Mouse (Mus musculus) bone marrow macrophage, adult 2 months (primary cell): Measurements from ENCODE around the gene Brd2. TPM values are rescaled to one million over a fixed set of nuclear protein-coding genes. Genes with fewer than 3 reads are reported as not detected.
A peak's percentile ranks its signal among the peaks of the same experiment; 100 is the strongest.
"Not testable (repeated sequence)": the region's sequence is repeated elsewhere in the genome, so short reads cannot be mapped to it uniquely, and the experiment has no call there.

ENCODE experiments used
- H3K27ac ChIP-seq: 2 replicates; pipeline ENCODE4 v1.5.1; 2012; ENCODE audit warnings: low read depth, low read length; ENCODE audit not compliant: insufficient read depth
- H3K4me1 ChIP-seq: 2 replicates; pipeline ENCODE4 v1.6.1; 2012; ENCODE audit warnings: low read length; ENCODE audit not compliant: control insufficient read depth, insufficient read depth
- H3K4me3 ChIP-seq: 2 replicates; pipeline ENCODE4 v1.5.1; 2012; ENCODE audit warnings: mild to moderate bottlenecking, low read length, moderate library complexity; ENCODE audit not compliant: insufficient read depth
- CTCF ChIP-seq: IDR thresholded peaks from 2 replicates; pipeline ENCODE4 v1.5.1; 2012; ENCODE audit warnings: low read depth, mild to moderate bottlenecking, low read length, moderate library complexity
- POLR2A ChIP-seq: IDR thresholded peaks from 2 replicates; pipeline ENCODE4 v1.6.1; 2012; ENCODE audit warnings: mild to moderate bottlenecking, low read depth, low read length, borderline replicate concordance
- polyA plus RNA-seq: library from polyadenylated mRNA; stranded (reverse); fragments of >200 nt; gene quantifications from 2 replicates; pipeline ENCODE4 v1.2.4, GENCODE M21; 2012; ENCODE audit not compliant: missing spikeins, insufficient read depth, insufficient read length

Brd2 gene
- 156 and 185 TPM in 2 replicates for polyA plus RNA-seq

GRCm38 (mm10) chr17:34122188-34122984, at the start of gene Brd2:
Gene Brd2 (minus strand): TSS chr17:34122634.
- peak within 1 kb of the TSS; percentile 100 for H3K27ac ChIP-seq
- H3K4me1 ChIP-seq, result peaks cover 19% of the 10 kb centered on the region
- H3K4me3 ChIP-seq, result peak within 1 kb of the TSS; percentile 87
- no peak for TF ChIP-seq CTCF
- TF ChIP-seq POLR2A, result no peak

DNA sequence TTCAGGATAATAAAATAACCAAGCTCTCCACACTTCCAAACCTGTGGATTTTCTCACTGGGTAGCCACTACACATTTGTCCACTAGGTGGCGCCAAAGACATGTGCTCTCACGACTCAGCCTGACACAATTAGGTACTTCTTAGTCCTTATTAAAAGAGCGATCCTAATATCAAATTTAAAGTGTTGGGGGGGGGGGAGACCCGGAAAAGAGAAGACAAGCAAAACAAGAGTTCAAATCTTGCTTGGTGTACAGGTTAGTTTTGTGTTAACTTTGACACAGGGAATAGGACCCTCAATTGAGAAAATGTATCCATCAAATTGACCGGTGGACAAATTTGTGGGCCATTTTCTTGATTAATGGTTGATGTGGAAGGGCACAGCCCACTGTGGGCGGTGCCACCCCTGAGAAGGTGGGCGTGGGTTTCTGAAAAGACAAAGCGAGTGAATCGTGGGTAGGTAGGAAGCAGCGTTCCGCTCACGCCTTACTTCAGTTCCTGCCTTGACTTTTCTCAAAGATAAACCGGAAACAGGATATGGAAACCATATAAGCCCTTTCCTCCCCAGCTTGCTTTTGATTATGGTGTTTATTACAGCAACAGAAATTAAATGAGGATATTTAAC, 48.6 kb upstream of the Brd2 start:
- peak overlapping the region; percentile 4; the same call in 1 of the 2 replicates for H3K4me3 ChIP-seq
- no peak overlapping the region for H3K27ac ChIP-seq
- TF ChIP-seq POLR2A (no peak), CTCF (no peak)
- peaks cover 6% of the 10 kb centered on the region for H3K4me1 ChIP-seq

GRCm38 (mm10) chr17:34170487-34170876, 48.0 kb upstream of the Brd2 start:
- H3K27ac ChIP-seq, result no peak overlapping the region
- H3K4me3 ChIP-seq, result no peak overlapping the region
- TF ChIP-seq POLR2A (no peak), CTCF (no peak)
- H3K4me1 ChIP-seq, result peaks cover 6% of the 10 kb centered on the region

DNA sequence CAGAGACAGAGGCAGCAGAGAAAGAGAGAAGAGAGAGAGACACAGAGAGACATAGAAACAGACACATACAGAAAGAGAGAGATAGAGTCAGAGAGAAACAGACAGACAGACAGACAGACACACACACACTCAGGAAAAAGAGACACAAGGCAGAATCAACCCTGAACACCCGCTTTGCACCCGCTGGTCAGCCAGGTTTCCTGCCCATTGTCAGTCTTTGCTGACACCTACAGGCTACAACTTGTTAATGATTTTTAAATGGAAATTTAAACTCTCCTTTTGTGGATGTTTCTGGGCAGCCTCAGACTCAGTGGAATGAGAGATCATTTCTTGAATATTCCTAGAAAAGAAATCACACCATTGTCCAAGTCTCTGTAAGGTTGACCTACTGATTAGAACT, 46.8 kb upstream of the Brd2 start:
- TF ChIP-seq CTCF (peak; percentile 72), POLR2A (no peak)
- no peak overlapping the region for H3K27ac ChIP-seq
- H3K4me3 ChIP-seq, result no peak overlapping the region
- H3K4me1 ChIP-seq, result peaks cover 7% of the 10 kb centered on the region

GRCm38 (mm10) chr17:34165033-34165730, 42.7 kb upstream of the Brd2 start:
- H3K4me3 ChIP-seq, result no peak overlapping the region
- TF ChIP-seq POLR2A (no peak), CTCF (0 out of 2 replicates have a peak, but pooled peaks have one; percentile 15)
- H3K27ac ChIP-seq, result peak overlapping the region; percentile 33; the same call in 1 of the 2 replicates
- H3K4me1 ChIP-seq, result peaks cover 5% of the 10 kb centered on the region

- no peak for TF ChIP-seq CTCF
- TF ChIP-seq POLR2A, result no peak
- no peak overlapping the region for H3K27ac ChIP-seq
- H3K4me1 ChIP-seq, result peaks cover 7% of the 10 kb centered on the region
- no peak overlapping the region for H3K4me3 ChIP-seq
These were observed 41.9 kb upstream of the Brd2 start for GRCm38 (mm10) chr17:34164202-34164895.

DNA sequence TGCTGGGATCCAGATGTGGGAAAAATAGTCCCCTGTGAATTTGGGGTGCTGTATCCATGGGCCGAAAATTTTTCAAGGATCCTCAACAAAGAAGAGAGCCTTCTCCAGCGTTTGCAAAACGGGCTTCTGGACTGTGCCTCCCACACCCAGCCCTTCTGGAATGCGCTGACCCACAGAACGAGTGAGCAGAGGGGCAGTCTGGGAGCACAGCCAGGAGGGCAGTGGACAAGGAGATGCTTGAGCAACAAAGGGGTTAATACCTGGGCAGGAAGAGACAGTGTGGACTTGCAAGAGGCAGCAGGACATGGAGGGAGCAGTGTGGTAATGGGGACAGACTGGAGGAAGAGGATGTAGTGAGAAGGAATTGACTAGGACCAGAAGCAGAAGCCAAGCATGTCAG, 33.1 kb upstream of the Brd2 start:
- no peak for TF ChIP-seq CTCF
- TF ChIP-seq POLR2A, result no peak
- Histone ChIP-seq H3K27ac (no peak overlapping the region), H3K4me3 (no peak overlapping the region), H3K4me1 (peaks cover 32% of the 10 kb centered on the region)

- peak within 1 kb of the TSS; percentile 52 for H3K4me3 ChIP-seq
- H3K4me1 ChIP-seq, result peaks cover 33% of the 10 kb centered on the region
- TF ChIP-seq CTCF (no peak), POLR2A (no peak)
- no peak within 1 kb of the TSS for H3K27ac ChIP-seq
These were observed 30.5 kb upstream of the Brd2 start, which contains the start of gene H2-DMb1 for GRCm38 (mm10) chr17:34152923-34153322. Gene H2-DMb1 (plus strand): TSS chr17:34153072.

GRCm38 (mm10) chr17:34144960-34145371, 22.5 kb upstream of the Brd2 start:
- Histone ChIP-seq H3K4me3 (no peak overlapping the region), H3K27ac (no peak overlapping the region), H3K4me1 (peaks cover 27% of the 10 kb centered on the region)
- no peak for TF ChIP-seq POLR2A
- no peak for TF ChIP-seq CTCF

GRCm38 (mm10) chr17:34144221-34144620, 21.8 kb upstream of the Brd2 start:
- H3K27ac ChIP-seq, H3K4me3 ChIP-seq: not testable (repeated sequence)
- H3K4me1 ChIP-seq, result peaks cover 25% of the 10 kb centered on the region
